8 mouse cellular contexts compared by ENCODE assay signal in the genomic region with DNA sequence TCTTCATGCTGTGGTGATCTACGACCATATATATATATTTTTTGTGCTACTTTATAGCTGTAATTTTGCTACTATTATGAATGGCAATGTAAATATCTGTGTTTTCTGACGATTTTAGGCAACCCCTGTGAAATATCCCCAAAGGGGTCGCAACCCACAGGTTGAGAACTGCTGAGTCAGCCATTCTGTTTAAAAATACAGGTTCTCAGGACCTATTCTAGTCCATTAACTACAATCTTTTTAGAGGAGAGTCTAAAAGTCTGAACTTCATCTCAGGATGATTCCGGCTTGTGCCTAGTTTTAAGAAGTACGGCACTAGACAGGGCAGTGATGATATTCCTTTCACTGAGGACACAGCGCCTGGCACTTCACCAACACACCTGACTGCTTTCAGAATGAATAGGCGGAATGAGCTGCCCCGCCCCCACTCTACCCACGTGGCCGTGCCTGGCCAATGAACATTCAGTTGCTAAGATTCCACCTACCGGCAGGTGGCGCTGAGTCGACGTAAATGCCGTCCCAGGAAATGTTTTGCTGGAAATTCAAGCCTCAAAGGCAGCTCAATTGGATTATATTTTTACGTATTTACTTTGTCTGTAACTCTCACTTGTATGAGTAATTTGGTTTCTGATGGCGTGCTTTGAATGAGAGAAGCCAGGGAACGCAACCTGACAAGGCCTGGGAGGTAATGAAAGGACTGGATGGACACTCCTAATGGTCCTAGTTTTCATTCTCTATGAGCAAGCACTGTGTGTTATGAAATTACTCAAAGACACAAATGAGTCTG. TPM values are rescaled to one million over a fixed set of nuclear protein-coding genes. Genes with fewer than 3 reads are reported as not detected.
DNase-seq lines count a peak whose midpoint lies in the region; ATAC-seq lines count a peak whose summit lies in the region.

No protein-coding gene starts in this region.

- H3K9me3 ChIP-seq in hindbrain, embryonic 16.5 days (ENCODE audit: control insufficient read depth, low read length) = no peaks in the 10 kb centered on the region

- peak overlapping the region; percentile 20 for H3K4me3 ChIP-seq in hindbrain, embryonic 16.5 days (ENCODE audit: low read length)

- no peaks in the 10 kb centered on the region for H3K36me3 ChIP-seq in hindbrain, embryonic 16.5 days (ENCODE audit: control insufficient read depth, insufficient read depth, low read length)

- H3K9ac ChIP-seq in hindbrain, embryonic 16.5 days (ENCODE audit: low read depth, low read length) = no peak overlapping the region

- no peaks in the 10 kb centered on the region for H3K4me1 ChIP-seq in hindbrain, embryonic 16.5 days (ENCODE audit: control insufficient read depth, insufficient read depth, low read depth, low read length)

- H3K4me2 ChIP-seq in hindbrain, embryonic 16.5 days (ENCODE audit: low read length) = peak overlapping the region; percentile 56

- peak; percentile 86 for ATAC-seq in hindbrain, embryonic 16.5 days

- 17% methylated on average over 18 of the region's 18 CpGs for WGBS in hindbrain, embryonic 16.5 days

- H3K27ac ChIP-seq in hindbrain, embryonic 16.5 days (ENCODE audit: low read depth, low read length) = no peak overlapping the region

- peak; percentile 94 for DNase-seq in ZHBTc4 (ENCODE audit: low read depth, low spot score)
- DNase-seq in cerebellum, postnatal 4 days (ENCODE audit: low spot score in 2 of 2) = peak; percentile 89 to 94
- DNase-seq in gastrocnemius, adult 18-20 months (ENCODE audit: low spot score) = peak; percentile 93
- peak; percentile 89 to 95 for DNase-seq in left cerebral cortex, adult 18-20 months (ENCODE audit: low spot score in 2 of 2)
- peak; percentile 90 to 94 for DNase-seq in lung, postnatal 4 days
- DNase-seq in retina, postnatal 1 day = peak; percentile 93
- DNase-seq in thymus, postnatal 4 days = peak; percentile 98

- H3K27me3 ChIP-seq in hindbrain, embryonic 16.5 days (replicated peaks; ENCODE audit: control insufficient read depth, insufficient read depth, low read length) = no peaks in the 10 kb centered on the region

RNA-seq across cellular contexts. Expression of a gene that starts 16.0 kb away (rescaled TPM):
- 10 to 100 TPM; 33.4 to 44.6 TPM for total RNA-seq in gastrocnemius, adult 18-20 months (2021)
- 74.4 and 75.2 TPM in 2 replicates for polyA plus RNA-seq in hindbrain, embryonic 16.5 days (2015; fragmentation: Nextera tagmentation; extraction: Ambion mirVana)
- total RNA-seq in left cerebral cortex, adult 18-20 months (2021) = 10 to 100 TPM; 53.7 to 54.9 TPM

RNA-seq across cellular contexts. Expression of a gene that starts 37.4 kb away (rescaled TPM):
- total RNA-seq in gastrocnemius, adult 18-20 months (2021) = 1 to 10 TPM; 5.6 to 5.8 TPM
- 39.1 and 42.2 TPM in 2 replicates for polyA plus RNA-seq in hindbrain, embryonic 16.5 days (2015; fragmentation: Nextera tagmentation; extraction: Ambion mirVana)
- 10 to 100 TPM; 16.4 to 19.0 TPM for total RNA-seq in left cerebral cortex, adult 18-20 months (2021)
